Mouse (Mus musculus) kidney, adult 2 months (tissue): Measurements from ENCODE around the gene Rbl2.

Source experiments
- CTCF ChIP-seq: fragments of 200-500 bp; conservative IDR thresholded peaks from 2 replicates; pipeline ENCODE4 v1.5.1; 2011; ENCODE audit warnings: low read depth, mild to moderate bottlenecking, control low read depth, low read length, moderate library complexity, mixed read lengths; ENCODE audit not compliant: insufficient read depth, insufficient read length
- POLR2A ChIP-seq: fragments of 200-500 bp; IDR thresholded peaks from one replicate; pipeline ENCODE4 v1.6.1; 2011; ENCODE audit warnings: low read depth, low read length, control low read depth

DNA sequence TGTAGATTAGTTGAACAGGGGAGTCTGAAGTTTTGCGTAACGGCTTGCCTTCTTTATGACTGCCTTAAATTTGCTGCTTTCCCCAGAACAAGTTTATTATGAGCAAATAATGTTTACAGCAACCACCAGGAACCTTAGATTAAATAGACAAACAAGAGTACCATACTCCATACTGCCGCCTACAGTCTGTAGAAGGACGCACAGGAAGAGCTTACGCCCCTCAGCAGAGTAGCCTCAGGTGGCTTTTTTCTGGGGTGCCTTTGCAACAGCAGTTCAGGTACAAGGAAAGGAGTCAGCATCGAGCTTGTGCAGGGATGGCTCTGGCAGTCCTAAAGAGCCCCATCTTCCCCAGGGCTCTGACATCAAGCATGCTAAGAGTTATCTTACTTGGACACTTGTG lies 35.4 kb upstream of the Rbl2 start:
- no peak for TF ChIP-seq POLR2A
- TF ChIP-seq CTCF: no peak
